Mouse (Mus musculus) G1E-ER4 (cell line): Measurements from ENCODE around the gene Gm49378. TPM values are rescaled to one million over a fixed set of nuclear protein-coding genes. Genes with fewer than 3 reads are reported as not detected.

Experiments used
- GATA1 ChIP-seq: IDR thresholded peaks from one replicate; pipeline ENCODE4 v1.8.0; 2012; ENCODE audit warnings: low read length, inconsistent platforms
- polyA plus RNA-seq: library from polyadenylated mRNA; stranded (reverse); fragments of >175 nt; gene quantifications from 2 replicates; pipeline ENCODE4 v1.2.3, GENCODE M21; 2012

The Gm49378 gene
- polyA plus RNA-seq, 1 experiment, result not detected

DNA sequence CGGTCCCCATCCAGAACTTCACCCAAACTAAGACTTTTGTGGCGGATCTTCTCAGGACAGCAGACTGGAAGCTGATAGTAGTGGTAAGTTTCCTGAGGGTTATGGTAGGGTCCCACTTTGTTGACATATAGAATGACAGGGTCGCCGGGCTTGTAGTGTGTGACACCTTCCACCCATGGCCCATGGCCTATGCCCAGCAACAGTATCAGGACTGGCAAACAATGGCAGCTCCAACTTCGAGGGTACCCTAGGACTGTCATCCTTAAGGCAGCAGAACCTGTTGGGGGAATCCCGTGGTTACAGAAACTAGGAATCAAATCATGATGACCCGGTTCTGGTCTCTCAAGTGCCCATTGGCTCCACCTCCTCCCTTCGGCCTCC is 5.0 kb upstream of the Gm49378 start:
- no peak for TF ChIP-seq GATA1

DNA sequence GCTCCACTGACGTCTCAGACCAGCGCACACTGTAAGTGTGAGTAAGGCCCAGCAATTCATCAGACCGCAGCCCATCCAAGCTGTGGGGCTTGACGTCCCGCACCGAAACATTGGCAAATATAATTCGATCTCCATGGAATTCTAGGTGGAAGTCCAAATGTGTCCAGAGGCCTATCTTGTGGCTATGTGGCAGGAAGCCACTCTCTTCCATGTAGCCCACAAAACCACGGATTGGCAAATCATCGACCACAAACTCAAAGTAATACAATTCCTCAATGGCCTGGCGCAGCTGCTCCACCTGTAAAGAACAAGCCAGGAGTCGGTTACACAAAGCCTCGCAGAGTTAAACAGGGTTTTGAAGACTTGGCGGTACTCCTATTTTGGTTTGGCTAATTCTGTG is 3.6 kb upstream of the Gm49378 start:
- no peak for TF ChIP-seq GATA1

DNA sequence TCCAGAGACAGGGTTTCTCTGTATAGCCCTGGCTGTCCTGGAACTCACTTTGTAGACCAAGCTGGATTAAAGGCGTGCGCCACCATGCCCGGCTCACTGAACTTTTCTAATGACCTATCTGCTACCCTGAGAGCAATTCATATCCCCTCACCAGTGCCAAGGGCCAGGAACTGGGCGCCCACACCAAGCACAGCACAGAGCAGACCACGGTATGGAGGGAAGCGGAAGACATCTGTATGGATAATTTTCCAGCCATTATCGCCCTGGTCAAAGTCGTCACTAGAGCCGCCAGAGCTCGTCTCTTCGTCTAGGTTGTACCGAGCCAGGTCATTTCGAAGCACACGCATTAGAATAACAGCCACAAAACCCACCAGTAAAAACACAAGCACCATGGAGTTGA is 3.1 kb upstream of the Gm49378 start:
- no peak for TF ChIP-seq GATA1

DNA sequence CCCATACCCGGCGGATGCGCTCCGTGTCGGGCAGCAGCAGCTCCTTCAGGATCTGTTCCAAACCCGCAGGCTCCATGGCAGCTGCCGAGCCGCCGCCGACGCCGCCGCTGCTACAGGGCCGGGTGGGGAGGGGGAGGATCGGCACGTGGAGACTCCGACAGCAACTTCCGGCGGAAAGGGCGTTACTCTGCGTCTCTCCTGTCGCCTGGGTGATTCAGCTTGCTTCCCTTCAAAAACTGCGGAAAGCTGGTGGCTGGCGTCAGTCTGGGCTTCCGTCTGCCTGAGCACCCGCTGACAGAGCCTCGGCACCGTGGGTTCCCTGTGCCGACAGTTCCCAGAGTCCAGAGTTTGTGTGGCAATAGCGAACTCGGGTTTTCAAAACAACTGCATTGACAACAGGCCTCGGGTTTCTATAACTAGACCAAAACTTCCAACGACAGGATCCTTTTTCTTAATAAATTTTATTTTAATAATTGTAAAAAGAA is 2.1 kb downstream of the Gm49378 start, which contains the start of gene Ipo4:
Gene Ipo4 (minus strand): TSS at position 435 of the 485 bp plus-strand sequence.
- TF ChIP-seq GATA1, result no peak

DNA sequence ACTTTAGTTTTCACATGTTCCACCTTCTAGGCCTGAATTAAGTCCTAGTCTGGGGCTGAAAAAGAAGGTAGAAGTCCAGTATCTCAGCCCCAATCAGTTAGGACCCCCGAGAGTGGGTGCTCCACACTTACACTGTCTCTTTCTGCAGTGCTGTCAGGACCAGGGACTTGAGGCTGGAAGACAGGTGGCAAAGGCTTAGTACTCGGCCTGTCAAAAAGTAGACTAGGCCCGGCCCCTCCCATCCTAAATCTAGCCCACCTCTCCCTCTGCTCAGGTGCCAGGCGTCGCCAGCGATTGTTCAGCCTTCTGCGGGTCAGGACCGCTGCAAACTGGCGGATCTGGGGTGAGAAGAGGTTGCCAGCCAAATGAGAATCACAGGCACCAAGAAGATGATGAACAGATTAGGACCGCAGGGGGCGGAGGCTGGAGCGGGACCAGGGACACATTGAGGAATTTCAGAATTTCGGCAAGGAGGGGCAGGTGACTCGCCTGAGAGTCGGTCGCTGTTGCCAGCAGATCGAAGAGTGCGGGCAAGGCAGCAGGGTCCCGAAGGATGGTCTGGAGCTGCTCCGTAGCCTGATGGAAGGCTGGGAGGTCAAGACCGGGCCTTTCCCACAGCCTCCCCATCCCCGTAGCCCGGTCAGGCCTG is 2.7 kb downstream of the Gm49378 start:
- TF ChIP-seq GATA1, result no peak

DNA sequence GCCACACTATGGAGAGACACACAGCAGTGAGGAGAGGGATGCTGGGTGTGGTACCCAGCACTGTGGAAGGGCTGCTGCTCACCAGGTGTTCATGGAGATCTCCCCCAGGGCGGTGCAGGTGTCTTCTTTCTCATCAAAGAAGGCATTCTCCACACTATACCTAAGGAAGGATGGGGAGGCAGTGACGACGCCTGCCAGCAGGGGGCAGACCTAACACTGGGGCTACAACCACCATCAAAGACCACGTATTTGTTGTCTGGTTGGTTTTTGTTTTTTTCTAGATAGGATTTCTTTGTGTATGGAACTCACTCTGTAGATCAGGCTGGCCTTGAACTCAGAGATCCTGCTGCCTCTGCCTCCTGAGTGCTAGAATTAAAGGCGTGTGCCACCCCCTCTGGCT is 8.4 kb downstream of the Gm49378 start:
- TF ChIP-seq GATA1, result no peak

DNA sequence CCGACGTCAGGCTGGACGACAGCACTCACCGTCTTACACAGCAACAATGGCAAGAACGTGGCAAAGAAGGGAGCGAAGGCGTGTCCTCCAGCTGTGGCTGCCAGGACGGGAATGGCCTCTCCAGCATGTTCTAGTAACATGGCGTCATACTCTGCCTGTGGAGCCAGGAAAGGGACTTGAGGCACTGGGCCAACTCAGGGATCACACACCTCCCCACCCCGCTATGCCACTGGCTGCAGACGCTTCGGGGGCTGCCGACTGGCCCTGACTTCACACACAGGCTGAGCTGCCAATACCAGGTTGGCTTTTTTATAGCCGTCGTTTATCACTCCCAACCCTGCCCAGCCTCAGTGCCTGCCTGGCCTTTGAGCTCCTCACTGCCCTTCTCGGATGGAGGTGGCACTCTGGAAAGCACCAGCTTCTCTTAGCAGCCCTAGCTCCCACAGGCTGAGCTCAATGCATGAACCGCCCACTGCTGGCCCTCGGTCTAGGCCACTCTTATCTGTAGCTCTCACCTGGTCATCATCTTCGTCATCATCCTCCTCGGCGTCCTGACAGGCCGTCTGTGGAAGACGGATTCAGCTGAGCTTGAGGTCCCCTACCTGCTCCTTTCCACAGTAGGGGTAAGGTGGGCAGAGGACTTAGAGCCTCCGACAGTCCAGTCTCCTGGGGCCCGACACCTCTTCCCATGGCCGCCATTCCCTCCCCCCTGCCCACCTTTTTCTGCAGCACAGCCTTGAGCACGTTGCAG is 9.4 kb downstream of the Gm49378 start:
- TF ChIP-seq GATA1, result no peak

DNA sequence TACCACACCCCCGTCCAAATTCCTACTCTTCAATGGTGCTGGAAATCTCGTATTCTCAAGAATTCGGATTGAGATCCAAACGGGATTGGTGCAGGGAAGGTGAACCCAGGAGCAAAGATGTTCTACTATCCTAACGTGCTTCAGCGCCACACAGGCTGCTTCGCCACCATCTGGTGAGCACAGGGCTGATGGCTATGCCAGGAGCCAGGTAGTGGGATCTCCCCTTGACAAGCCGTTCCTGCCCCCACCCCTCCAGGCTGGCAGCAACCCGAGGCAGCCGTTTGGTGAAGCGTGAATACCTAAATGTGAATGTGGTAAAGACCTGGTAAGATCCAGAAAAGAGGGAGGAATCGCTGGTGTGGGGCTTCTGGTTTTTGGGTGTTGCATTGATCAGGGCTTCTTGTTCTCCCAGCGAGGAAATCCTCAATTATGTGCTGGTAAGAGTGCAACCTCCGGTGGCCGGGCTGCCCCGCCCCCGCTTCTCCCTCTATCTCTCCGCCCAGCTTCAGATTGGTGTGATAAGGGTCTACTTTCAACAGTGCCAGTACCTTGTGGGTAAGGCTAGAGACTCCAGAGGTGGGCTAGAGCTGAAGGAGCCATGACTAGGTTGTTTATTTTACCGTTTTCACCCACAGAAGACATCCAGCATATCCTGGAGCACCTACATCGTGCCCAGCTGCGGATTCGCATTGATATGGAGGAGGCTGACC is 19.1 kb downstream of the Gm49378 start:
- peak; percentile 60 for TF ChIP-seq GATA1

DNA sequence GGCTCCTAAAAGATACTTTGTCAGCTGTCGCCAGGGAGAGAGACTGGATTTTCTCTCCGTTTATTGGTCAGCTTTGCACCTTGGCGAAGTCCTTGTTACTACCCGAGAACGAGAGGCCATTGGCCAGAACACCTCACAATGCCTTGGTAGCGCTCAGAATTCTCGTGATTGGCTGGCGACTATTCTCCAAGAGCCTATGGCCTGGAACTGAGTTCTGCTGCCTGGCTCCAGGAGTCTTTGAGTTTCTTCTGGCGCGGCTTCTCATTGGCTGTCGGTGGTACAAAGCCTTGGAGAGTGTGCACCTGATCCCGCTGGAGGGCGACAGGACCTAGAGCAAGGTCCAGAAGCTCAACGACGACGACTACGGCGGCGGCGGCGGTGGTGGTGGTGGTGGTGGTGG is 19.9 kb downstream of the Gm49378 start, which contains the start of gene Rec8:
Gene Rec8 (plus strand): TSS at position 216 of the 400 bp plus-strand sequence.
- TF ChIP-seq GATA1, result no peak

DNA sequence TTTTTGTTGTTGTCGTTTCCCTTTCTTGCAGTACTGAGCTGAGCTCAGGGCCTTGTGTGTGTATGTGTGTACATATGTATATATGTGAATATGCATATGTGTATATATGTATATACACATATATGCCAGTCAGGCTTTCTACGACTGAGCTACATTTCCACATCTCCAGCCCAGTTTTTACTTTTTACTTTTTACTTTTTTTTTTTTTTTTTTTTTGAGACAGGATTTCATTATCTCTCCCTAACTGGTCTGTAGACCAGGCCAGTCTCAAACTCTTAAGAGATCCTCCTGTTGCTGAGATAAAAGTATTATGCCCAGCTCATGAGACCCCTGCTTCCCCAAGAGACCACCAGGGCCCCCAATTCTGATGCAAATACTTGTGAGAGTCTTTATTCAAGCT is 20.9 kb downstream of the Gm49378 start:
- TF ChIP-seq GATA1, result no peak

DNA sequence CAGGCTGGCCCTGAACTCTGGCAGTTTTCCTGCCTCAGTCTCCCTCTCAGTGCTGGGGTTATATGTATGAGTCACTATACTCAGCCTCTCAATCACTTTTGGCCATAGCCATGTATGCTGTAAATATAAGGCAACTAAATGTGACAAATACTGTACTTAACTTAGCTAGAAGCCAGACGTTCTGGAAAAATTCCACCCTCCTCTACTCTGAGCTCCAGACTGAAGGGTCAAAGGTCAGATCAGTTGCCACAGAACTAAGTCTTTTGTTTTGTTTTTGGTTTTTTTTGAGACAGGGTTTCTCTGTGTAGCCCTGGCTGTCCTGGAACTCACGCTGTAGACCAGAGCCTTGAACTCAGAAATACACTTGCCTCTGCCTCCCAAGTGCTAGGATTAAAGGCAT is 21.8 kb downstream of the Gm49378 start:
- TF ChIP-seq GATA1, result no peak

DNA sequence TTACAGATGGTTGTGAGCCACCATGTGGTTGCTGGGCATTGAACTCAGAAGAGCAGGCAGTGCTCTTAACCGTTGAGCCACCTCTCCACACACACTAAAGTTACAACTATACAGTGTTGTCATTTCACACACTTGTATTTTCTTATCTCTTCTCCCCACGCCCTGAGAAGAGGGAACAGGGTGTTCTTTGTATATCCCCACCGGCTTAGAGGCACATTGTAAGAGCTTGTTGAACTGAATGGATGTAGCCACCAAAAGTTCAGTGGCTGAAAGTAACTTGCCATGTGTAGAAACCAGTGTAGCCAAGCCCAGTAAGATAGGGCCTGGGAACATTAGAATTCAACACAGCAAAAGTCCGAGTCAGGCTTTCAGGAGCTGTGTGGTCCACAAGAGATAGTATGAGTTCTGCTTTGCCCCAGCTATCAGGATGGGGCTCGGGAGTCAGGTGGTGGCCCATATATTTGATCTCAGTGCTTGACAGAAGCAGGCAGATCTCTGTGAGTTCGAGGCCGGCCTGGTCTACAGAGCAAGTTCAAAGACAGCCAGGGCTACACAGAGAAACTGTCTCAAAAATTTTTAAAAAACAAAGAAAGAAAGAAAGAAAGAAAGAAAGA is 23.0 kb downstream of the Gm49378 start:
- no peak for TF ChIP-seq GATA1

DNA sequence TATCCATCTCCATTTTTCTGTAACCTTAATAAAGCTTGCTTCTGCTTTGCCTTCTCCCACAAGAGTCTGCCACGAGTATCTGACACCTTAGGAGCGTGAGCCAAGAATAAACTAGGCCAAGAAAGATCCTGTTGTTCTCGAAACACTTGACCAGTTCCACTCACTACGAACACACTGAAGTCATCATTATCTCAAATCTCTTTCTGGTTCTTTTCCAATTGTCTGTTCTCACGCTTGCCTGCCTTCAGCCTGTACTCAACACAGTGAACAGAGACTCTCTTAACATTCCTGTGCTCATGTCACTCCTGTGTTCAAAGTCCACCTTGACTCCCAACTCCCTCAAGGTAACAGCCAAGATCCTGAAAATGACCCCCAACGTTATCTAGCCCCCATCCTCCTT is 24.3 kb downstream of the Gm49378 start:
- no peak for TF ChIP-seq GATA1

DNA sequence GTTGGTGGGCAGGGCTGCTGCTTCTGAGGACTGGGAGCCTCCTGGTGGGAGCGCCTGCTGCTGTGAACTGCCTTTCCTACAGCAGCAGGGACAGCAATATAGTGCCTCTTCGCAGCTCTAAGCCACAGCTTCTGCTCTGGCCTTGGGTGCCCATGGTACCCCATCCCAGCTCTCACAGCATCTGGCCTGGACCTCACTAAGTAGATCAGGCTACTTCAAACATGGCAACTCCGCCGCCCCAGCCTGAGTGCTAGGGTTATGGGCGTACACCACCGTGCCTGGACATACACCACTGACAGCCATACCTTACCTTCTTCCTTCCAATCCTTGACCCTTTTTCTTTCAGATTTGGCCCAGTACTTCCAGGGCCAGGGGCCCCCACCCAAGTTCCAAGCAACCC is 29.4 kb downstream of the Gm49378 start:
- TF ChIP-seq GATA1, result no peak

DNA sequence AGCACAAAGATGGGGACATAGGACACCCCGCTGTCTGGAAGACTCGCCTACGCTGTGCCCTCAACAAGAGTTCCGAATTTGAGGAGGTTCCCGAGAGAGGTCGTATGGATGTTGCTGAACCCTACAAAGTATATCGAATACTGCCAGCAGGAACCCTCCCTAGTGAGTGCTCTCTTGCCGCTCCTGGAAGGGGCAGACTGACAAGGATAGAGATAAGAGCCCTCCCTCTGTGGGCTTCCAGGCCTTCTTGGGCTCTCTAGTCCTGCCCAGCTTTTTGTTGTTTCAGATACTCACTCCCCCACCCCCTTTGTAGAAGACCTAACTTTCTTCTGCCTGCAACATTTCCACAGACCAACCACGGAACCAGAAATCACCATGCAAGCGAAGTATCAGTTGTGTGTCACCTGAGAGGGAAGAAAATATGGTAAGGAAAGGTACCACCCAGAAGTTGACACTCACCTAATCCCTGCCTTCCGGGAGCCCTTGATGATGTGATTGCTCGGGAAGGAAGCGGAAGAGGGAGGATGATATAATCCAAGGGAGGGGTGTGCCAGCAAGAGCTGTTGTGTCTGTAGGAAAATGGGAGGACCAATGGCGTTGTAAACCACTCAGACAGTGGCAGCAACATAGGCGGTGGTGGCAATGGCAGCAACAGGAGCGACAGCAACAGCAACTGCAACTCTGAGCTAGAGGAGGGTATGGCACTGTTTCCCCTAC is 31.8 kb downstream of the Gm49378 start:
- TF ChIP-seq GATA1, result no peak

DNA sequence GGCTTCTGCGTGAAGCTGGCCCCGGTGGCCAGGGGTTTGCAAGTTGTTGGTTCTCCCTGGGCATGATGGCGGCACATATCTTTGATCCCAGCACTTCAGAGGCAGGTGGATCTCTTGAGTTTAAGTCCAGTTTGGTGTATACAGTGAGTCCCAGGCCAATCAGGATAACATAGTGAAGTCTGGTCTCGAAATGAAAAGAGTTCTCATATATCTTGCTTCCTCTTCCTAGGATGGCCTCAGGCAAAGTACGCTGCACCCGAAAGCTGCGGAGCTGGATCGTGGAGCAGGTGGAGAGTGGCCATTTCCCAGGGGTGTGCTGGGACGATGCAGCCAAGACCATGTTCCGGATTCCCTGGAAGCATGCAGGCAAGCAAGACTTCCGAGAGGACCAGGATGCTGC is 32.9 kb downstream of the Gm49378 start:
- no peak for TF ChIP-seq GATA1
